Mouse (Mus musculus) liver, embryonic 14.5 days (tissue): ENCODE results near the gene Wfikkn1.
A peak's percentile ranks its signal among the peaks of the same experiment; 100 is the strongest.

ENCODE experiments used
- CTCF ChIP-seq: IDR thresholded peaks from 2 replicates; pipeline ENCODE4 v1.5.1; 2016; ENCODE audit warnings: antibody characterized with exemption, low read depth, control low read depth
- EP300 ChIP-seq: IDR thresholded peaks from 2 replicates; pipeline ENCODE4 v1.6.1; 2016; ENCODE audit warnings: antibody characterized with exemption, low read depth

DNA sequence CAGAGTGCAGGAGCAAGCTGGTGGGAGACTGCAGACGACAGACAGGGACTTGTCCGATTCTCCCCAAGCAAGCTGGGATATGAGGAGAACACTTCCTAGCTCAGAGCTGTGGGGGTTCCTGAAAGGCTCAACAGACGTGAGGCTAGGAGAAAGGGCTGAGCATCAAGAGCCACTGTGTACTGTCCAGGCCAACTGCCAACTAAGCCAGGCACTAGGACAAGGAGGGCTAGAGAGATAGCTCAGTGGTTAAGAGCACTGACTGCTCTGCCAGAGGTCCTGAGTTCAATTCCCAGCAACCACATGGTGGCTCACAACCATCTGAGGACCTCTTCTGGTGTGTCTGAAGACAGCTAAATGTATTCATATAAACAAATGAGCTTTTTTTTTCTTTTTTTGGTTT is 38.1 kb downstream of the Wfikkn1 start:
- TF ChIP-seq EP300 (no peak), CTCF (0 out of 2 replicates have a peak, but pooled peaks have one; percentile 1)
